Mouse (Mus musculus) heart, adult 2 months (tissue): ENCODE data around the gene Lrfn2.

ENCODE experiments used
- CTCF ChIP-seq: fragments of 200-600 bp; IDR thresholded peaks from 2 replicates; pipeline ENCODE4 v1.8.1; 2022; ENCODE audit warnings: antibody characterized with exemption, mild to moderate bottlenecking, moderate library complexity
- EP300 ChIP-seq: fragments of 200-500 bp; IDR thresholded peaks from 2 replicates; pipeline ENCODE4 v1.6.1; 2011; ENCODE audit warnings: low read depth, low read length, control low read depth; ENCODE audit not compliant: insufficient read depth

DNA sequence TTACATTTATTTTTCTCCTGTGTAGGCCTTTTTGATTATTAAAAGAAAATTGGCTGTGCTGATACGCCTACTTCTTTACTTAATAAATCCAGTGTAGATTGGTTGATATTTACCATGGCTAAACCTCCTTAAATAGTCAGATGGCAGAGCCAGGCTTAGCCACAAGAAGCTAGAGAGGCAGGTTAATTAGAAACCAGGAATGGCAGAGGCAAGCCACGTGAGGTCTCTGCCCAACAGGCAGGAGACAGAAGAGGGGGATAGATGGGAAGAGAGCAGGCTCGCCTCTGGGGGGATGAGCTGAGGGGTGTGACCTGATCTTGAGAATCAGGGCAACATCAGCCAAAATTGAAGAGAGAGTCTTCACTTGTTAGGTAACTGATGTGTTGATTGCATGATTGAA is 30.5 kb downstream of the Lrfn2 start:
- no peak for TF ChIP-seq CTCF
- no peak for TF ChIP-seq EP300
